Mouse (Mus musculus) lung, postnatal 0 days (tissue): ENCODE data around the gene Tns3. TPM values are rescaled to one million over a fixed set of nuclear protein-coding genes. Genes with fewer than 3 reads are reported as not detected.

Experiments
- ATAC-seq: fragments of 200-750 bp; cut with Nextera tagmentation; 2 replicates; pipeline ENCODE4 v1.8.0; 2017; ENCODE audit warnings: moderate library complexity
- DNase-seq: peaks from one replicate; pipeline ENCODE4 v3.0.0-alpha.2; 2016; ENCODE audit warnings: low spot score
- H3K27ac ChIP-seq: fragments of 300-500 bp; sonication (generic); 2 replicates; pipeline ENCODE4 v1.5.1; 2014; ENCODE audit warnings: antibody characterized with exemption, mild to moderate bottlenecking, low read length, mixed read lengths
- H3K27me3 ChIP-seq: fragments of 300-500 bp; sonication (generic); replicated peaks from 2 replicates; pipeline ENCODE4 v1.6.1; 2014; ENCODE audit warnings: low read length, mixed read lengths; ENCODE audit not compliant: insufficient read depth
- H3K36me3 ChIP-seq: fragments of 300-500 bp; sonication (generic); 2 replicates; pipeline ENCODE4 v1.6.1; 2014; ENCODE audit warnings: low read length, mixed read lengths; ENCODE audit not compliant: insufficient read depth
- H3K4me1 ChIP-seq: fragments of 300-500 bp; sonication (generic); 2 replicates; pipeline ENCODE4 v1.6.1; 2014; ENCODE audit warnings: antibody characterized with exemption, low read depth, low read length, mixed read lengths; ENCODE audit not compliant: insufficient read depth
- H3K4me2 ChIP-seq: fragments of 300-500 bp; sonication (generic); replicated peaks from 2 replicates; pipeline ENCODE4 v1.6.1; 2014; ENCODE audit warnings: low read depth, mild to moderate bottlenecking, low read length, moderate library complexity, mixed read lengths
- H3K4me3 ChIP-seq: fragments of 300-500 bp; sonication (generic); 2 replicates; pipeline ENCODE4 v1.5.1; 2014; ENCODE audit warnings: low read depth, low read length
- H3K9ac ChIP-seq: fragments of 300-500 bp; sonication (generic); replicated peaks from 2 replicates; pipeline ENCODE4 v1.6.1; 2014; ENCODE audit warnings: low read depth, mild to moderate bottlenecking
- H3K9me3 ChIP-seq: fragments of 300-500 bp; sonication (generic); 2 replicates; pipeline ENCODE4 v1.6.1; 2016; ENCODE audit warnings: low read length, mixed read lengths
- CTCF ChIP-seq: IDR thresholded peaks from 2 replicates; pipeline ENCODE4 v1.5.1; 2016; ENCODE audit warnings: antibody characterized with exemption, mild to moderate bottlenecking
- EP300 ChIP-seq: IDR thresholded peaks from 2 replicates; pipeline ENCODE4 v1.6.1; 2016; ENCODE audit warnings: antibody characterized with exemption, mild to moderate bottlenecking, control low read depth
- WGBS: fragments of 180-500 bp; shearing (Covaris S2); extraction: QIAGEN DNeasy Blood & Tissue Kit; methylation state at CpG from one replicate; pipeline ENCODE4 v1.1.7; 2014; 5-methylcytosine and 5-hydroxymethylcytosine counted together
- polyA plus RNA-seq: library from polyadenylated mRNA; unstranded; fragments of >200 nt; fragmentation: Nextera tagmentation; extraction: Ambion mirVana; gene quantifications from 2 replicates; pipeline ENCODE4 v1.2.1, GENCODE M21; 2015

The Tns3 gene
- polyA plus RNA-seq, 1 experiment from 2014 or later, result 34.9 TPM

DNA sequence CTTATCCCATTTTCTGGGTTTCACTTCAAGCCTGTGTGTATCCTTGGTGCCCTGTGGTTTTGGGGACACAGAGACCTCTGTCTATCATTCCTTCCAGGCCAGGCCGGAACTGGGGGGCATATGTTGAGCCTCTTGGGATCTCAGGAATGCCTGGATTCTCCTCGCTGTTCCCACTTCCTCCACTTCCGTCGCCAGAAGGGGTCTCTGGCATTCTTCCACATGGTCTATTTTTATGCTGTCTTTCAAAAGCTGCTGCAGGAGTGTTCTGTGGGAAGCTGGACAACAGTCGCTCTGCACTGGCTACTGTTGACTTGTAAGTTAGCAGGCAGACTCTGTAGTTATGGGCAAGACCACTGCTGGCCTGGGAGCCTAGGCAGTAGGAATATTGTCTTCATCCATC lies 206.4 kb downstream of the Tns3 start:
- peaks cover 4% of the 10 kb centered on the region; the same call in 1 of the 2 replicates for H3K36me3 ChIP-seq
- ATAC-seq (peak; percentile 35), DNase-seq (peak; percentile 47)
- peaks cover 23% of the 10 kb centered on the region for H3K4me1 ChIP-seq
- H3K4me3 ChIP-seq, result no peak overlapping the region
- peak overlapping the region; percentile 72; the same call in 1 of the 2 replicates for H3K27ac ChIP-seq
- no peaks in the 10 kb centered on the region for H3K27me3 ChIP-seq
- TF ChIP-seq EP300 (no peak), CTCF (0 out of 2 replicates have a peak, but pooled peaks have one; percentile 3)
- H3K9ac ChIP-seq, result no peak overlapping the region
- no peaks in the 10 kb centered on the region for H3K9me3 ChIP-seq
- H3K4me2 ChIP-seq, result no peak overlapping the region
- 13% methylated on average over 5 of the region's 5 CpGs for WGBS

DNA sequence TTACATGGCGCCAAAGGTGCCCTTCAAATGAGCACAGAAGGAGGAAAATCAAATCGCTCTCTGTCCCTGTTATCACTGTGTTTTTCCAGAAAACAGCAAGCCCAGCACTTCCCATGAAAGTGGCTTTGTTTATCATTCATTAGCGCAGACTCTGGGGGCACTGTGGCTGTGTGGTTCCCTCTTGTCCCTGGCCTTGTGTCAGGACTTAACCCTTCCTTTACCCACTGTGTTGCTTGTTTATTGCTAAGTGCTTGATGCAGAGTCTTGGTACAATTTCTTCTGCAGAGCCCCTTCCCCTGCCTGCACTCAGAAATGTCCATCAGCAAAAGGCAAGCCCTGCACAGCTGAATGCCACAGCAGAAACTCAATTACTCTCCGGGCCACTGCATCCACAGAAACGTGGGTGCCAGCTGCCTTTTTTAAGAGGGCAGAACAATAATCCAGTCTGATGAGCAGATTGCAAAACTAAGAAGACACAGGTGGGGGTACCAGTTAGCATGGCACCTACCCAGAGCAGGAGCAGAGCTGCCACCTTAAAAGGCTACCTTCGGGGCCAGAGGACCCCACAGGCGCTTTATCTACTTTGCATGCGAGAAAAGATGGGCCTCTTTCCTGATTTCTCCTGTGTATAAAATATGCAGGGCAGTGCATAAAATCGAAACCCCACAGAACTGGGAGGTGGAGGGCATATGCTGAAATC lies 207.6 kb downstream of the Tns3 start:
- H3K4me1 ChIP-seq, result peaks cover 23% of the 10 kb centered on the region
- H3K9ac ChIP-seq, result no peak overlapping the region
- DNase-seq, result no peak
- no peak for TF ChIP-seq EP300
- TF ChIP-seq CTCF, result no peak
- no peak overlapping the region for H3K4me3 ChIP-seq
- H3K4me2 ChIP-seq, result no peak overlapping the region
- no peaks in the 10 kb centered on the region for H3K9me3 ChIP-seq
- peaks cover 8% of the 10 kb centered on the region; the same call in 1 of the 2 replicates for H3K36me3 ChIP-seq
- 51% methylated on average over 9 of the region's 9 CpGs for WGBS
- no peak for ATAC-seq
- H3K27ac ChIP-seq, result 0 out of 2 replicates have a peak overlapping the region, but pooled peaks have one; percentile 26
- H3K27me3 ChIP-seq, result no peaks in the 10 kb centered on the region

DNA sequence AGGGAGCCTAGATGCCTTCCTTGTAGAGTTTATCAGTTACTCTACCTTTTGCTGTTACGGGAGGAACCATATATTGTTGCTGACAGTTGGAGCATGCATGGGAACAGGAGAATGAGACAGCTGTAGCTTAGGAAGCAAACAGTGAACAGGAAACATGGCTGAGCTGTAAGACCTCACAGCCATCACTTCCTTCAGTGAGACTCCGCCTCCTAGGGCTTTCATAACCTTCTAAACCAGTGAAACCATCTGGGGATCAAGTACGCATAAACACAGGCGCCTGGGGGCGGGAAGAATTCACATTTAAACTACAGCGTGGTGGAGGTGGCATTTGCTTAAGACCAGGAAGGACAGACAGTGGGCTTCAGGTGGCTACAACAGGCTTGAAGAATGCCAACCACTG lies 208.7 kb downstream of the Tns3 start:
- peaks cover 24% of the 10 kb centered on the region for H3K4me1 ChIP-seq

DNA sequence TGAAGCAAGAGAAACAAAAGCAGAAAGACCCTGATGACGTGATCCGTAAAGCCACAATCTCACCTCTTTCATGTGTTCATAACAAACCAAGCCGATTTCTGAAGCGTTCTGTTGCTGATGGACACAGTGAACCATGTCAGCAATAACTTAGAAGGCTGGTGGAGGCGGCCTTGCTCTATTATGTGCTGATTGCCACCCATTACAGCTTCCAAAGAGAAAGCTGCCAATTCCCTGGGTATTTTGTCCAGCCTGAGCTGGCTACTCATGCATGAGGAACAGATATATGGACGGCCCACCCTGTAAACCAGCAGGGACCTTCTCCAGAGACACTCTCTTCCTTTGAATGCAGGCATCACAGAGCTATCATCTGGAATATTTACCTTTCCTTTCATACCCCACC lies 211.1 kb downstream of the Tns3 start:
- no peak for DNase-seq
- no peaks in the 10 kb centered on the region for H3K9me3 ChIP-seq
- H3K9ac ChIP-seq, result no peak overlapping the region
- TF ChIP-seq EP300 (no peak), CTCF (no peak)
- no peaks in the 10 kb centered on the region for H3K27me3 ChIP-seq
- H3K36me3 ChIP-seq, result peaks cover 39% of the 10 kb centered on the region
- H3K4me2 ChIP-seq, result no peak overlapping the region
- no peak overlapping the region for H3K27ac ChIP-seq
- H3K4me3 ChIP-seq, result no peak overlapping the region
- no peak for ATAC-seq
- 95% methylated on average over 6 of the region's 6 CpGs for WGBS
- H3K4me1 ChIP-seq, result peaks cover 16% of the 10 kb centered on the region

More for the DNA sequence above, 208.7 kb downstream of the Tns3 start:
- H3K4me2 ChIP-seq, result no peak overlapping the region
- DNase-seq (peak; percentile 66), ATAC-seq (peak; percentile 49)
- no peak overlapping the region for H3K9ac ChIP-seq
- TF ChIP-seq CTCF (no peak), EP300 (no peak)
- no peaks in the 10 kb centered on the region for H3K27me3 ChIP-seq
- no peak overlapping the region for H3K4me3 ChIP-seq
- H3K36me3 ChIP-seq, result peaks cover 16% of the 10 kb centered on the region; the same call in 1 of the 2 replicates
- no peak overlapping the region for H3K27ac ChIP-seq
- no peaks in the 10 kb centered on the region for H3K9me3 ChIP-seq
- 62% methylated on average over 6 of the region's 6 CpGs for WGBS

DNA sequence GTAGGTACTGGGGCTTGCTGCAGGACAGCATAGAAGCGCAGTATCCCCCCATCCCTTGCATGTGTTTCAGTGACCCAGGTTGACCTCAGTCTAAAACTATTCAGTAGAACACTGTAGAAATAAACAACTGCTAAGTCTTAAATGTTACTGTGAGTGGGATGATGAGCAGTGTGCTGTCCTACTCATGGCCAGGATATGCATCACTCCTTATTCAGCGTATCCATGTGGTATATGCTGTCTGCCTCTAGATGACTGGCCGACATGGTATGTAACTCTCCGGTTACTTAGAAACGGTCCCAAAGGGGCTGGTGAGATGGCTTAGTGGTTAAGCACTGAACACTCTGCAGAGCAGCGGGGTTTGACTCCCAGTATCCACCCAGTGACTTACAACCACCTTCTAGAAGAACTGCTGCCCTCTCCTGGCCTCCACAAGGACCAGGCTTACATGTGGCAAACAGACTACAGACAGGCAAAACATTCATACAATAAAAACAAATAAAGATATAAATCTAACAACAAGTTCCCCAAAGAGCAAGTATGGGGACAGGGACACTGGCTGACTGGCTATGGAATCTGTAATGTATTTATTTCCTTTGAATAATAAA lies 212.6 kb downstream of the Tns3 start:
- Histone ChIP-seq H3K36me3 (peaks cover 45% of the 10 kb centered on the region), H3K4me3 (no peak overlapping the region), H3K4me1 (peaks cover 5% of the 10 kb centered on the region; the same call in 1 of the 2 replicates), H3K9ac (no peak overlapping the region), H3K27me3 (no peaks in the 10 kb centered on the region), H3K9me3 (no peaks in the 10 kb centered on the region), H3K4me2 (no peak overlapping the region), H3K27ac (no peak overlapping the region)
- ATAC-seq (no peak), DNase-seq (no peak)
- WGBS, result 88% methylated on average over 6 of the region's 6 CpGs
- peak; percentile 53 for TF ChIP-seq CTCF
- TF ChIP-seq EP300, result no peak

DNA sequence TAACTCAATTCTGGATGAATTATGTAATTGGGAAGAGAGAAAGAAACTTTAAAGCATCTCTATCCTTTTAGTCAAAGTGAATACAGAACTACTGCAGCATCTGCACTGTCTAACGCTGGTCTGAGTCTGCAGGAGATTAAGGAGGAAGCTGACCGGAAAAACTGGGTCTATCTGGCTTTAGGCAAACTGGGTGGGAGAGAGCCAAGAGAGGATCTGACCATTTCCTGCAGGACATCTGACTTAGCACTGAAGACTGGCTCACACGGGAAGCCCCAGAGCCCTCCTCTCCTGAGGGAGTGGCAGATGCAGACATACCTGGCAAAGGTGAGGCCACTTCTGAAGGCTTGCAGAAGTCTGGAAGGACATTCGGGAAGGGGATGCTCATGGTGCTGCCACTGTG lies 213.8 kb downstream of the Tns3 start:
- H3K4me1 ChIP-seq, result peaks cover 4% of the 10 kb centered on the region; the same call in 1 of the 2 replicates
- 55% methylated on average over 4 of the region's 4 CpGs for WGBS
- no peaks in the 10 kb centered on the region for H3K27me3 ChIP-seq
- no peak overlapping the region for H3K4me2 ChIP-seq
- no peak overlapping the region for H3K9ac ChIP-seq
- peaks cover 45% of the 10 kb centered on the region for H3K36me3 ChIP-seq
- TF ChIP-seq EP300 (no peak), CTCF (no peak)
- peak overlapping the region; percentile 3; the same call in 1 of the 2 replicates for H3K27ac ChIP-seq
- no peaks in the 10 kb centered on the region for H3K9me3 ChIP-seq
- H3K4me3 ChIP-seq, result no peak overlapping the region
- no peak for DNase-seq
- no peak for ATAC-seq
